Mouse (Mus musculus) stomach, postnatal 0 days (tissue): ENCODE results near the gene Sun1.

Experiments
- CTCF ChIP-seq: IDR thresholded peaks from 2 replicates; pipeline ENCODE4 v1.5.1; 2016; ENCODE audit warnings: antibody characterized with exemption, low read depth, mild to moderate bottlenecking, moderate library complexity
- EP300 ChIP-seq: optimal IDR thresholded peaks from 2 replicates; pipeline ENCODE3; 2016; ENCODE audit warnings: antibody characterized with exemption

DNA sequence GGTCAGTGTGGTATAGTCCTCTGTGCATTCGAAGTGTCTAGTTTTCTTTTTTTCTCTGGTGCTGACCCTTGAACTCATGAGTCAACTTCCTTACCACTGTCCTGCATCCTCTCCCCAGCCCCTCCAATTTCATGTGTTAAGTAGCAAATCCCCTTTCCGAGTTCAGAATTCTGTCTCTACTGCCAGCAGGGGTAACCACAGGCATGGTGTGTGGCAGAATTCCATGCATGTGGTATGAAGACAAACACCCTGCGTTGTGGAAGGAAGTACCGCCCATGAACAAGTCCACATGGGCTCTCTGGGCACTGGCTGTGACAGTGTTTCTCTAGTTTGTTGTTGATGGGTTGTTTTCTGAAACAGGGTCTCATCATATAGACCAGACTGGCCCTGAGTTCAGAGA lies 67.2 kb downstream of the Sun1 start:
- TF ChIP-seq CTCF (no peak), EP300 (no peak)
